Mouse (Mus musculus) kidney, adult 18-20 months (tissue): Measurements from ENCODE around the gene Gucy2e.

Source experiments
- DNase-seq: peaks from one replicate; pipeline ENCODE4 v3.0.0; 2021

Gene Gucy2e

GRCm38 (mm10) chr11:69235285-69236060 is 1.4 kb downstream of the Gucy2e start:
- peak; percentile 73 for DNase-seq

DNA sequence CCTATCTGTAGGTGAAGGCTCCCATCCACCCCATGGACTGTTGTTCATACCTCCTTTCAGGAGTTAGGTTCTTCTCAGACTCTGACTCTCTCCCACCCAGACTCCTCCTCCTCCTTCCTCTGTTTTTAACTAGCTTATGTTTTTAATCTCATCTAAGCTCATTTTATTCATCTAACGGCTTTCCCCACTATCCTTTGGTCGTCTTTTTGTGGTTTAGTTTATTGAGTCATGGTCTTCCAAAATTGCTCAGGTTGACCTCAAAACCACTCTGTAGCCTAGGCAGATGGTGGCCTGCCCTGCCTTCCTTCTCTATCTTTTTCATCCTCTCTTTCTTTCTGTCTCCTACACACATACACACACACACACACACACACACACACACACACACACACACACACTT is 3.7 kb downstream of the Gucy2e start:
- no peak for DNase-seq

- DNase-seq = no peak
Measured at GRCm38 (mm10) chr11:69230420-69230819, 6.4 kb downstream of the Gucy2e start.

GRCm38 (mm10) chr11:69225715-69226114 is 11.1 kb downstream of the Gucy2e start:
- no peak for DNase-seq

GRCm38 (mm10) chr11:69223101-69223500 is 13.7 kb downstream of the Gucy2e start:
- DNase-seq = no peak

DNA sequence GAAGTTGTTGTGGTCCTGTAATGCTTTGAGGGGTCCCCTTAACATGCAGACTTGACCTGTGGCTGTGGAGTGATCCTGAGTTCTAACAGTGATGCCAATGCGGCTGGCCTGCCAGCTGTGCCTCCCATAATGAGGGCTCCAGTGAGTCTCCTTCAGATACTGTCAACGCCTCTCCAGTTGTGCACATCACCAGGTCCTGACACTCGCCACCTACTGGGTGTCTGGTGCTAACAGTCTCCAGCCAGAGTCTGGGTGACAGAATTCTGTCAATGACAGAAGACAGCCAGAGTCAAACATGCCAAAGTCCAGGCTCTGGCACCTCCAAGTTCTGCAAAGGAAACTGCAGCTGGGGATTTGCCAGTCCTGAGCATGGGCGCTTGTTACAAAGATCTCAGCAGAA is 15.8 kb downstream of the Gucy2e start:
- no peak for DNase-seq

GRCm38 (mm10) chr11:69218661-69219060 is 18.2 kb downstream of the Gucy2e start:
- DNase-seq = no peak

DNA sequence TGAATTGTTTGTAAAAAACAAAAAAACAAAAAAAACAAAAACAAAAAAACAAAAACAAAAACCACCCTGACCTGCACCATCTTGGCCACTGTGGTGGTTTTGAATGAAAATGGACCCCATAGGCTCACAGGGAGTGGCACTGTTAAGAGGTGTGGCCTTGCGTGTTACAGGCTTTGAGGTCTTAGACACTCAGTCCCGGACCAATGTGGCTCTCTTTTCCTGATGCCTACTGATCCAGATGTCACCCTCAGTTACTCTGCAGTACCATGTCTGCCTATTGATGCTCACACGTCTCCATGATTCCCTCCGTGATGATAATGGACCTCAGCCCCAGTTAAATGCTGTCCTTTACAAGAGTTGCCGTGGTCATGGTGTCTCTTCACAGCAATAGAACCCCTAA is 19.4 kb downstream of the Gucy2e start:
- no peak for DNase-seq

GRCm38 (mm10) chr11:69211431-69211830 is 25.4 kb downstream of the Gucy2e start:
- no peak for DNase-seq

GRCm38 (mm10) chr11:69202469-69203230 is 34.2 kb downstream of the Gucy2e start:
- no peak for DNase-seq

DNA sequence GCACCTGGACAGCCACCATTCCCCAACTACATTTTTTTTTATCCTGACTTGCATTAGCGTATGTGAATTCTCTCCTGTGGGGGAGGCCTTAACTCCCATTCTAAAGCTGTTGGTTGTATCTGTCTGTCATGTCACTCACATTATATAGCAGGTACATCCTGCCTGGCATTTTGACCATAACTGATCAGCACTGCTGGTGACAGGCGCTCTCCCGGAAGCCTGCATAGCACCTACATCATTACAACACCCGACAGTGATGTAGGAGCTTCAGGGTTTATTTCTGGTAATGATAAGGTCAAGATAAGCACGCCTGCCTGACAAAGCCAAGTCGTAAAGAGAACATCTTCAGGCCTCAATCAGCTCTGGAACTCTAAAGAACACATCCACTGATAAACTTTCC is 36.6 kb downstream of the Gucy2e start:
- DNase-seq = no peak

GRCm38 (mm10) chr11:69199251-69199650 is 37.6 kb downstream of the Gucy2e start:
- no peak for DNase-seq

DNA sequence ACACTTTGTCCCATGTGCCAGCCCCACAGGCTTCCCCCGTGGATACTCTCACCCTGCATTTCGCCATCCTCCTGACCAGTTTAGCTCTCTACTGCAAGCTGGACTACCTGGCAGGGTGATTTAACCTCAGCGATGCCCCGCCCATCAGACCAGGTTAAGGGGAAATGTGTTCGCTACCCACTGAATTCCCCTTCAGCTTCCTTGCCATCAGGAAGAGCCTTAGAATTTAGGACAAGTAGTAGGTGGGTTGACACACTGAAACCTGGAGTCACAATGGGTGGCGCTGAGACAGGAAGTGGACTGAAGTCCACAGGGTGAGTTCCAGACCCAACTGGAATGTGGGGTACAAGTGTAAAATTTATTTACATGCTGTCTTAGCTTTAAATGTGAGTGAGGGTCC is 39.1 kb downstream of the Gucy2e start, which contains the start of gene Alox8:
TSS of gene Alox8 (minus strand) at position 101 of the 400 bp plus-strand sequence.
- no peak for DNase-seq

- no peak for DNase-seq
Measured at GRCm38 (mm10) chr11:69197194-69197593, 39.6 kb downstream of the Gucy2e start.

GRCm38 (mm10) chr11:69196766-69197165 is 40.1 kb downstream of the Gucy2e start:
- DNase-seq = no peak

GRCm38 (mm10) chr11:69192840-69193239 is 44.0 kb downstream of the Gucy2e start:
- DNase-seq = peak; percentile 30

- no peak for DNase-seq
Measured at GRCm38 (mm10) chr11:69185936-69186335, 50.9 kb downstream of the Gucy2e start.

- no peak for DNase-seq
Measured at GRCm38 (mm10) chr11:69185031-69185430, 51.8 kb downstream of the Gucy2e start.

- DNase-seq = no peak
Measured at GRCm38 (mm10) chr11:69180120-69180519, 56.7 kb downstream of the Gucy2e start.

- no peak for DNase-seq
Measured at GRCm38 (mm10) chr11:69179512-69179911, 57.3 kb downstream of the Gucy2e start.

GRCm38 (mm10) chr11:69178525-69178924 is 58.3 kb downstream of the Gucy2e start:
- DNase-seq = no peak

DNA sequence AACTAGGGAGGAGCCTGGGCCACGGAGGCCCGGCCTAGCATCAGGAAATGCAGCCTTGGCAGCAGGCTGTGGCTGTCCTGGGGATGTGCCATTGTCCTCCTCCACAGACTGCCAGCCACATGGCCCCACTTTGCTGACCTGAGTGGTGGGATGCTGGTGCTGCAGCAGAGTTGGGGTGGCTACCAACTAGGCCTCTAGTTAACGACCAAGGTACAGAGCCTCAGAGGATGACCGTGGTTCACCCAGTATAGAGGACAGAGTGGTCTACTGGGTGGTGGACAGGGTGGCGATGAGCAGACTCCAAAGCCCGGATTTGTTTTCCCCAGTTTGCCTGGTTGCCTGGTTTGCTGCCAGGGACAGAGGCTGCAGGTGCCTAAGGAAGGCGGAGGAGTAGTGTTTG is 62.1 kb downstream of the Gucy2e start:
- no peak for DNase-seq

DNA sequence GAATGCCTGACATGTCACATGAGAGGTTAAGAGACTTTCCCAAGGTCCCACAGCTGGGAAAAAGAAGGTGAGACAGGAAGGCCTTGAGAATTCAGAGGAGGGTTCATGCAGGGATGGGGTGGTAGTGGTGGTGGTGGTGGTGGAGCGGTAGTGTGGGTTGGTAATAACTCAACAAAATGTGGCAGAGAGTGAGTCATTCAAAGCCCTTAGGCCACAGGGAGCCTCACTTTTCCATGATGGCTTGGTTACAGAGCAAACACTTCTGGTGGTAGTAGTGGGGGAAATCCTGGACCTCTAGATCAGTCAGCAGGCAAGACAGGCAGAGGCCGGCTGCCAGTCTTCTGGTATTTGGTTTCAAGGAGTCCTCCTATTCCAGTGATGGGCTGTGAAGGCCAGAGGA is 64.2 kb downstream of the Gucy2e start:
- DNase-seq = no peak

GRCm38 (mm10) chr11:69171626-69172025 is 65.2 kb downstream of the Gucy2e start:
- peak; percentile 62 for DNase-seq
